Mouse (Mus musculus) kidney, postnatal 4 days (tissue): ENCODE measurements around the gene Bpifa5.
A peak's percentile ranks its signal among the peaks of the same experiment; 100 is the strongest.

Experiments
- DNase-seq, 2 experiments: peaks; one replicate each; pipeline ENCODE4 v3.0.0; 2021; ENCODE audit warnings: mixed read lengths in 2 of 2

Gene Bpifa5

GRCm38 (mm10) chr2:154209112-154209511 lies 46.7 kb downstream of the Bpifa5 start:
- no peak for DNase-seq

- no peak for DNase-seq
Measured at GRCm38 (mm10) chr2:154211121-154211520, 48.7 kb downstream of the Bpifa5 start.

GRCm38 (mm10) chr2:154211881-154212280 lies 49.5 kb downstream of the Bpifa5 start:
- no peak for DNase-seq

DNA sequence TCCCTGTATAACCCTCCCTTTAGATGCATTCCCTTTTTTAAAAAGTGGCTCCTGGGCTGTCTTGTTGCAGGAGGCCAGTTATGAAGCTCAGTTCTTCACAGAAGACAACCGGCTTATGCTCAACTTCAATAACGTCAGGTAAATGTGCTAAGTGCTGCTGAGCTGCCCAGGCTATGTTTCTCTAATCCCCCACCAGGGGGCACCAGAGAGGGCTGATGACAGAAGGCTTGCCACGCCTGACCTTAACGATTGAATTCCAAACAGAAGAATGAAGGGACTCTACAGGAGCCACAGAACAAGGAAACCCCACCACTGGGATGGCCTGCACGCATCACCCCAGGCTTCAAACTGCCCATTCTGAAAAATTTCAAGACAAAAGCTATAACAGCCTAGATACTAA lies 52.8 kb downstream of the Bpifa5 start:
- peak; percentile 83 to 85 for DNase-seq
